Comparison of ENCODE assay signal across 9 mouse cellular contexts in genomic region chr14:32801016-32801661, GRCm38 (mm10). TPM values are rescaled to one million over a fixed set of nuclear protein-coding genes. Genes with fewer than 3 reads are reported as not detected.
DNase-seq lines count a peak whose midpoint lies in the region; ATAC-seq lines count a peak whose summit lies in the region.
"Had no signal": no experiment of that assay in that cellular context is flagged by ENCODE, and none has a peak within 500 bp of the region (broad histone marks: within the 10 kb centered on the region; RNA-seq: fewer than 3 reads in every experiment).

No protein-coding gene starts in this region.

- peak; percentile 23 for DNase-seq in heart, adult 8-10 months (ENCODE audit: low spot score)
- no peak for DNase-seq in heart, adult 9 months (ENCODE audit: low spot score in 2 of 2)
- DNase-seq in thymus, postnatal 14 days = peak; percentile 6
- no peak for DNase-seq in thymus, postnatal 36 days
- peak; percentile 39 to 45 for DNase-seq in lung, postnatal 4 days
- DNase-seq in cerebellum, adult 18-20 months = no peak
- no peak for DNase-seq in layer of hippocampus, adult 8-10 months (ENCODE audit: low spot score in 2 of 2)

- ATAC-seq in granulocyte monocyte progenitor cell, adult 5-6 weeks (replicated peaks; ENCODE audit: poor library complexity, severe bottlenecking) = peak; percentile 32; the same call in 1 of the 2 replicates

RNA-seq across cellular contexts. Expression of gene Tmem273, which starts 15.4 kb away (rescaled TPM):
- total RNA-seq in heart, adult 8-10 months (2022) = 1 to 10 TPM in 2 of 4 experiments, under 1 TPM in 2; 0.19 to 1.9 (median 1.1) TPM
- 5.9 and 9.9 TPM in 2 replicates for total RNA-seq in granulocyte monocyte progenitor cell, adult 5-6 weeks (2014; fragmentation: Nextera tagmentation)
- total RNA-seq in granulocyte monocyte progenitor cell, adult 5-6 weeks (2017) = 13.4 and 15.6 TPM in 2 replicates
- total RNA-seq in layer of hippocampus, adult 8-10 months (2022) = 1 to 10 TPM in 2 of 4 experiments, under 1 TPM in 1, not detected in 1; 0.72 to 2.2 (median 1.6) TPM

RNA-seq across cellular contexts. Expression of gene Fam170b, which starts 32.6 kb away (rescaled TPM):
- total RNA-seq in heart, adult 8-10 months (2022) = not detected
- not detected in 2 replicates for total RNA-seq in granulocyte monocyte progenitor cell, adult 5-6 weeks (2014; fragmentation: Nextera tagmentation)
- not detected in 2 replicates for total RNA-seq in granulocyte monocyte progenitor cell, adult 5-6 weeks (2017)
- not detected for total RNA-seq in layer of hippocampus, adult 8-10 months (2022)
- total RNA-seq: hematopoietic stem cell, adult 5-6 weeks had no signal

RNA-seq across cellular contexts. Expression of gene Vstm4, which starts 55.4 kb away (rescaled TPM):
- total RNA-seq in heart, adult 8-10 months (2022) = 1 to 10 TPM; 5.6 to 8.9 (median 7.5) TPM
- total RNA-seq in granulocyte monocyte progenitor cell, adult 5-6 weeks (2014; fragmentation: Nextera tagmentation) = not detected in 2 replicates
- total RNA-seq in granulocyte monocyte progenitor cell, adult 5-6 weeks (2017) = not detected in 2 replicates
- 1 to 10 TPM; 3.1 to 4.6 (median 3.5) TPM for total RNA-seq in layer of hippocampus, adult 8-10 months (2022)

Comparison
In these comparisons a context has a peak if more than half of its experiments do, and no peak if none do; other contexts are left out.
1. DNase-seq: peak in heart, adult 8-10 months (single experiment), thymus, postnatal 14 days (single experiment) and lung, postnatal 4 days (2 of 2); none in heart, adult 9 months (0 of 2), thymus, postnatal 36 days (0 of 2), cerebellum, adult 18-20 months (0 of 2) and layer of hippocampus, adult 8-10 months (0 of 2).
2. RNA of gene Vstm4, which starts 55.4 kb away (total RNA-seq): 5.6 to 8.9 TPM in heart, adult 8-10 months and 3.1 to 4.6 TPM in layer of hippocampus, adult 8-10 months; not detected in granulocyte monocyte progenitor cell, adult 5-6 weeks; every median in the first group is over 4 times any median in the second.